Mouse (Mus musculus) MEL (cell line): Measurements from ENCODE around the gene 2300009A05Rik. TPM values are rescaled to one million over a fixed set of nuclear protein-coding genes. Genes with fewer than 3 reads are reported as not detected.

Source experiments
- DNase-seq: peaks from one replicate; pipeline ENCODE4 v3.0.0; 2011; ENCODE audit warnings: low read depth, low spot score
- H3K27ac ChIP-seq: 2 replicates; pipeline ENCODE4 v1.5.1; 2012; ENCODE audit warnings: low read depth, mild to moderate bottlenecking, control low read depth, low read length, moderate library complexity; ENCODE audit not compliant: control insufficient read depth
- H3K27me3 ChIP-seq, 2 experiments: fragments of 150-350 bp in 1 of 2; sonication (generic) in 1 of 2; 2 replicates each; pipeline ENCODE4 v1.6.1; 2012; ENCODE audit warnings: low read length in 2 of 2, mild to moderate bottlenecking in 2 of 2, improper control_type of control experiment in 1 of 2, moderate library complexity in 1 of 2; ENCODE audit not compliant: insufficient read depth in 2 of 2, control insufficient read depth in 1 of 2
- H3K36me3 ChIP-seq, 2 experiments: 2 replicates each; pipeline ENCODE4 v1.6.1; 2012 to 2014; ENCODE audit warnings: low read length in 2 of 2, improper control_type of control experiment in 1 of 2, inconsistent platforms in 1 of 2, mild to moderate bottlenecking in 1 of 2; ENCODE audit not compliant: insufficient read depth in 2 of 2, control insufficient read depth in 1 of 2
- H3K4me1 ChIP-seq, 2 experiments: fragments of 150-350 bp in 1 of 2; sonication (generic) in 1 of 2; 2 replicates each; pipeline ENCODE4 v1.6.1; 2012; ENCODE audit warnings: low read length in 2 of 2, improper control_type of control experiment in 1 of 2, mild to moderate bottlenecking in 1 of 2; ENCODE audit not compliant: insufficient read depth in 2 of 2, control insufficient read depth in 1 of 2
- H3K4me3 ChIP-seq, 2 experiments: fragments of 150-350 bp in 1 of 2; sonication (generic) in 1 of 2; 2 replicates each; pipeline ENCODE4 v1.5.1; 2012; ENCODE audit warnings: low read depth in 2 of 2, low read length in 2 of 2, mild to moderate bottlenecking in 2 of 2, moderate library complexity in 2 of 2, control low read depth in 1 of 2, improper control_type of control experiment in 1 of 2; ENCODE audit not compliant: control insufficient read depth in 1 of 2, insufficient read depth in 1 of 2
- H3K79me2 ChIP-seq: 2 replicates; pipeline ENCODE4 v1.6.1; 2012; ENCODE audit warnings: mild to moderate bottlenecking, low read length, moderate library complexity; ENCODE audit not compliant: control insufficient read depth, poor library complexity, insufficient read depth
- H3K9ac ChIP-seq: 2 replicates; pipeline ENCODE4 v1.6.1; 2012; ENCODE audit warnings: low read depth, mild to moderate bottlenecking, control low read depth, low read length, moderate library complexity; ENCODE audit not compliant: control insufficient read depth, poor library complexity, severe bottlenecking
- H3K9me3 ChIP-seq: fragments of 150-350 bp; sonication (generic); replicated peaks from 2 replicates; pipeline ENCODE4 v1.6.1; 2012; ENCODE audit warnings: mild to moderate bottlenecking, low read length, improper control_type of control experiment, moderate library complexity; ENCODE audit not compliant: insufficient read depth
- CTCF ChIP-seq, 3 experiments: IDR thresholded peaks in 2 of 3; conservative IDR thresholded peaks in 1 of 3; 2 replicates each; pipeline ENCODE4 v1.5.1; 2011 to 2012; ENCODE audit warnings: low read length in 3 of 3, low read depth in 2 of 3, mild to moderate bottlenecking in 2 of 3, improper control_type of control experiment in 1 of 3, inconsistent platforms in 1 of 3, mixed read lengths in 1 of 3, moderate library complexity in 1 of 3; ENCODE audit not compliant: control insufficient read depth in 1 of 3, insufficient read depth in 1 of 3, poor library complexity in 1 of 3, severe bottlenecking in 1 of 3
- E2F4 ChIP-seq: IDR thresholded peaks from 2 replicates; pipeline ENCODE4 v1.6.1; 2011; ENCODE audit warnings: low read depth, low read length, improper control_type of control experiment, borderline replicate concordance
- EP300 ChIP-seq, 2 experiments: IDR thresholded peaks; 2 replicates each; pipeline ENCODE4 v1.6.1; 2011; ENCODE audit warnings: improper control_type of control experiment in 2 of 2, low read length in 2 of 2, low read depth in 1 of 2, mild to moderate bottlenecking in 1 of 2
- ETS1 ChIP-seq: IDR thresholded peaks from 2 replicates; pipeline ENCODE4 v1.6.1; 2012; ENCODE audit warnings: low read depth, mild to moderate bottlenecking, inconsistent platforms, low read length, improper control_type of control experiment, moderate library complexity
- GABPA ChIP-seq: IDR thresholded peaks from 2 replicates; pipeline ENCODE4 v1.6.1; 2012; ENCODE audit warnings: low read depth, mild to moderate bottlenecking, inconsistent platforms, low read length, improper control_type of control experiment, moderate library complexity
- HCFC1 ChIP-seq: IDR thresholded peaks from 2 replicates; pipeline ENCODE4 v1.6.1; 2012; ENCODE audit warnings: low read depth, mild to moderate bottlenecking, inconsistent platforms, low read length, improper control_type of control experiment, moderate library complexity
- JUND ChIP-seq: IDR thresholded peaks from 2 replicates; pipeline ENCODE4 v1.6.1; 2011; ENCODE audit warnings: low read depth, mild to moderate bottlenecking, improper control_type of control experiment, low read length
- KAT2A ChIP-seq: conservative IDR thresholded peaks from 2 replicates; pipeline ENCODE4 v1.6.1; 2012; ENCODE audit warnings: low read depth, low read length, improper control_type of control experiment, inconsistent platforms
- MAFK ChIP-seq: IDR thresholded peaks from 2 replicates; pipeline ENCODE4 v1.6.1; 2011; ENCODE audit warnings: low read depth, mild to moderate bottlenecking, low read length, improper control_type of control experiment, borderline replicate concordance
- MAX ChIP-seq: IDR thresholded peaks from 2 replicates; pipeline ENCODE4 v1.6.1; 2011; ENCODE audit warnings: low read length, improper control_type of control experiment
- MYB ChIP-seq: IDR thresholded peaks from 2 replicates; pipeline ENCODE4 v1.6.1; 2011; ENCODE audit warnings: mild to moderate bottlenecking, low read depth, low read length, improper control_type of control experiment
- NRF1 ChIP-seq: IDR thresholded peaks from 2 replicates; pipeline ENCODE4 v1.6.1; 2014; ENCODE audit warnings: low read depth, mild to moderate bottlenecking, inconsistent platforms, low read length, improper control_type of control experiment, moderate library complexity; ENCODE audit not compliant: poor library complexity, insufficient read depth, severe bottlenecking
- POLR2A ChIP-seq, 2 experiments: IDR thresholded peaks; 2 replicates each; pipeline ENCODE4 v1.6.1; 2011 to 2012; ENCODE audit warnings: low read length in 2 of 2, mild to moderate bottlenecking in 2 of 2, control low read depth in 1 of 2, improper control_type of control experiment in 1 of 2, low read depth in 1 of 2, moderate library complexity in 1 of 2; ENCODE audit not compliant: control insufficient read depth in 1 of 2, insufficient read depth in 1 of 2, poor library complexity in 1 of 2
- POLR2AphosphoS2 ChIP-seq: IDR thresholded peaks from 2 replicates; pipeline ENCODE4 v1.6.1; 2011; ENCODE audit warnings: low read length, improper control_type of control experiment
- POLR2AphosphoS5 ChIP-seq: IDR thresholded peaks from 2 replicates; pipeline ENCODE4 v1.6.1; 2012; ENCODE audit warnings: low read depth, borderline replicate concordance, mild to moderate bottlenecking, inconsistent platforms, low read length, moderate library complexity, mixed read lengths
- RAD21 ChIP-seq: IDR thresholded peaks from 2 replicates; pipeline ENCODE4 v1.6.1; 2011; ENCODE audit warnings: mild to moderate bottlenecking, low read depth, low read length, improper control_type of control experiment
- RCOR1 ChIP-seq: IDR thresholded peaks from 2 replicates; pipeline ENCODE4 v1.6.1; 2012; ENCODE audit warnings: low read depth, mild to moderate bottlenecking, inconsistent platforms, low read length, improper control_type of control experiment
- SIN3A ChIP-seq: IDR thresholded peaks from 2 replicates; pipeline ENCODE4 v1.6.1; 2012; ENCODE audit warnings: low read length, improper control_type of control experiment, inconsistent platforms
- SMC3 ChIP-seq: IDR thresholded peaks from 2 replicates; pipeline ENCODE4 v1.6.1; 2011; ENCODE audit warnings: low read depth, low read length, improper control_type of control experiment
- TAL1 ChIP-seq: IDR thresholded peaks from 2 replicates; pipeline ENCODE4 v1.6.1; 2012; ENCODE audit warnings: mild to moderate bottlenecking, inconsistent platforms, low read length, moderate library complexity, mixed read lengths
- TBP ChIP-seq: IDR thresholded peaks from 2 replicates; pipeline ENCODE4 v1.8.0; 2011; ENCODE audit warnings: low read depth, low read length, improper control_type of control experiment
- TCF12 ChIP-seq: IDR thresholded peaks from 2 replicates; pipeline ENCODE4 v1.6.1; 2014; ENCODE audit warnings: low read depth, mild to moderate bottlenecking, inconsistent platforms, low read length, improper control_type of control experiment, moderate library complexity
- USF2 ChIP-seq, 2 experiments: IDR thresholded peaks; 2 replicates each; pipeline ENCODE4 v1.6.1; 2011 to 2012; ENCODE audit warnings: improper control_type of control experiment in 2 of 2, low read length in 2 of 2, borderline replicate concordance in 1 of 2, inconsistent platforms in 1 of 2, low read depth in 1 of 2, mild to moderate bottlenecking in 1 of 2; ENCODE audit not compliant: insufficient read depth in 1 of 2
- ZC3H11A ChIP-seq: IDR thresholded peaks from 2 replicates; pipeline ENCODE4 v1.6.1; 2012; ENCODE audit warnings: low read depth, mild to moderate bottlenecking, inconsistent platforms, low read length, improper control_type of control experiment
- ZKSCAN1 ChIP-seq: IDR thresholded peaks from 2 replicates; pipeline ENCODE4 v1.6.1; 2012; ENCODE audit warnings: low read depth, mild to moderate bottlenecking, inconsistent platforms, low read length, improper control_type of control experiment, moderate library complexity
- polyA plus RNA-seq, 2 experiments: library from polyadenylated mRNA; stranded (reverse) in 1 of 2; unstranded in 1 of 2; fragments of >175 nt in 1 of 2; fragments of >200 nt in 1 of 2; gene quantifications; 2 replicates each; pipeline versions ENCODE4 v1.2.1 to v1.2.4; 2012; ENCODE audit warnings: low replicate concordance in 2 of 2, low read depth in 1 of 2; ENCODE audit not compliant: insufficient read length in 2 of 2, insufficient read depth in 1 of 2, missing spikeins in 1 of 2
- total RNA-seq: library from RNA; depleted of rRNA; stranded (reverse); fragments of 300-350 nt; gene quantifications from 2 replicates; pipeline ENCODE4 v1.2.3, GENCODE M21; 2012

The 2300009A05Rik gene
- total and polyA plus RNA-seq, 3 experiments = 25.5 to 30.6 TPM; not detected in 1

- no peak overlapping the region for H3K9ac ChIP-seq
- peaks cover 0 to 17% of the 10 kb centered on the region in 2 experiments; a peak in 2 of 4 replicates for H3K36me3 ChIP-seq
- no peak overlapping the region for H3K27ac ChIP-seq
- H3K79me2 ChIP-seq = peaks cover 15% of the 10 kb centered on the region
- H3K9me3 ChIP-seq = no peaks in the 10 kb centered on the region
- H3K27me3 ChIP-seq = no peaks in the 10 kb centered on the region
- no peak for DNase-seq
- TF ChIP-seq JUND (no peak), POLR2AphosphoS5 (no peak), POLR2A (IDR thresholded peaks at IDR 0.05; ENCODE audit: control insufficient read depth in 1 of 2, insufficient read depth in 1 of 2, low read depth in 1 of 2, low read length in 2 of 2, poor library complexity in 1 of 2) (no peak), KAT2A (no peak), MAX (no peak), CTCF (IDR thresholded peaks at IDR 0.05 in 2 of 3, conservative IDR thresholded peaks at IDR 0.05 in 1 of 3; ENCODE audit: control insufficient read depth in 1 of 3, insufficient read depth in 1 of 3, low read depth in 2 of 3, low read length in 3 of 3, poor library complexity in 1 of 3, severe bottlenecking in 1 of 3) (no peak), ZC3H11A (no peak), TBP (no peak), ETS1 (no peak), SIN3A (no peak), TCF12 (no peak), ZKSCAN1 (no peak), USF2 (IDR thresholded peaks at IDR 0.05; ENCODE audit: borderline replicate concordance in 1 of 2, insufficient read depth in 1 of 2, low read depth in 1 of 2, low read length in 2 of 2) (no peak)
- H3K4me1 ChIP-seq = peaks cover 3% of the 10 kb centered on the region in 2 experiments; a peak in 1 of 4 replicates
- peak overlapping the region in 1 of 2 experiments; percentile 82; a peak in 1 of 4 replicates for H3K4me3 ChIP-seq
Measured at GRCm38 (mm10) chr9:63400176-63400575, 1.1 kb upstream of the 2300009A05Rik start.

GRCm38 (mm10) chr9:63399463-63399815 is 393 bp upstream of the 2300009A05Rik start:
- Histone ChIP-seq H3K36me3 (peaks cover 0 to 17% of the 10 kb centered on the region in 2 experiments; a peak in 2 of 4 replicates), H3K27ac (no peak overlapping the region), H3K4me3 (peak overlapping the region; percentile 76 to 82), H3K4me1 (peaks cover 3% of the 10 kb centered on the region in 2 experiments; a peak in 1 of 4 replicates), H3K9ac (peak overlapping the region; percentile 75), H3K27me3 (no peaks in the 10 kb centered on the region), H3K79me2 (peaks cover 15% of the 10 kb centered on the region), H3K9me3 (no peaks in the 10 kb centered on the region)
- DNase-seq = no peak
- no peak for TF ChIP-seq TAL1
- no peak for TF ChIP-seq SMC3
- no peak for TF ChIP-seq RCOR1
- 0 out of 2 replicates have a peak, but pooled peaks have one; percentile 3 for TF ChIP-seq TBP

GRCm38 (mm10) chr9:63395612-63396011 is 3.4 kb downstream of the 2300009A05Rik start:
- Histone ChIP-seq H3K9me3 (no peaks in the 10 kb centered on the region), H3K27me3 (no peaks in the 10 kb centered on the region), H3K4me1 (peaks cover 3% of the 10 kb centered on the region in 2 experiments; a peak in 1 of 4 replicates), H3K9ac (no peak overlapping the region), H3K79me2 (peaks cover 15% of the 10 kb centered on the region), H3K4me3 (no peak overlapping the region), H3K27ac (no peak overlapping the region), H3K36me3 (peaks cover 0 to 17% of the 10 kb centered on the region in 2 experiments; a peak in 2 of 4 replicates)
- TF ChIP-seq RAD21 (no peak), HCFC1 (no peak), POLR2AphosphoS2 (no peak), MAFK (no peak), MYB (no peak), SMC3 (no peak), EP300 (IDR thresholded peaks at IDR 0.05; ENCODE audit: low read depth in 1 of 2, low read length in 2 of 2) (no peak), RCOR1 (no peak), USF2 (IDR thresholded peaks at IDR 0.05; ENCODE audit: borderline replicate concordance in 1 of 2, insufficient read depth in 1 of 2, low read depth in 1 of 2, low read length in 2 of 2) (no peak), E2F4 (no peak), CTCF (IDR thresholded peaks at IDR 0.05 in 2 of 3, conservative IDR thresholded peaks at IDR 0.05 in 1 of 3; ENCODE audit: control insufficient read depth in 1 of 3, insufficient read depth in 1 of 3, low read depth in 2 of 3, low read length in 3 of 3, poor library complexity in 1 of 3, severe bottlenecking in 1 of 3) (no peak), GABPA (no peak), NRF1 (no peak)
- DNase-seq = no peak
